Mouse (Mus musculus): ENCODE data around the gene Kctd5.

GRCm38 (mm10) chr17:24090575-24090974, 17.3 kb upstream of the Kctd5 start:
- TF ChIP-seq EP300 (optimal IDR thresholded peaks at IDR 0.05) (no peak), CTCF (IDR thresholded peaks at IDR 0.05; ENCODE audit: low read depth) (no peak)
